Mouse (Mus musculus) adrenal gland, postnatal 14 days (tissue): ENCODE measurements at regions not wholly inside any gene's neighbourhood (a gene's known extent, or its start where the extent isn't known, plus 50 kb on each side); places are given as distances from the start of the nearest gene placed in this dataset.

Experiments used
- DNase-seq: peaks from one replicate; pipeline ENCODE4 v3.0.0; 2021; ENCODE audit warnings: mixed read lengths

- no peak for DNase-seq
Observed at GRCm38 (mm10) chr4:131212711-131213110, 268.5 kb downstream of the Matn1 start.

DNA sequence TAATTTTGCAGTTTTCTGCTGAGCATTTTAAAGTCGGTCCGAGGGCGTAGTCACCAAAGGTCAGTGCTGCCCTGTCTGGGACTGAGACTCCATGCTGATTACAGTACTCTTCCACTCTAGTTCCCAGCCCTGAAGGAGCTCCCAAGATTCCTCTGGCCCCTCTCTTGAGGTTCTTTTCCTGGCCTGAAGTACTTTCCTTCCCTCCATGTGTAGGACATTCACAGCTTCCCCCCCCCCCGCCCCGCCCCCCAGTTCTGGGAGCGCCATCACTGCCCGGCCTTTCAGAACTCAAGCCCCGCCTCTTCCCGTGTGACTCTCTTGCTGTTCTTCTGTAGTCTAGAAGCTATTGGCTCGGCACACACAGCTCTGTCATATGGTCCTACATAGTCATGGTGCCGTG, 271.5 kb downstream of the Matn1 start:
- no peak for DNase-seq

DNA sequence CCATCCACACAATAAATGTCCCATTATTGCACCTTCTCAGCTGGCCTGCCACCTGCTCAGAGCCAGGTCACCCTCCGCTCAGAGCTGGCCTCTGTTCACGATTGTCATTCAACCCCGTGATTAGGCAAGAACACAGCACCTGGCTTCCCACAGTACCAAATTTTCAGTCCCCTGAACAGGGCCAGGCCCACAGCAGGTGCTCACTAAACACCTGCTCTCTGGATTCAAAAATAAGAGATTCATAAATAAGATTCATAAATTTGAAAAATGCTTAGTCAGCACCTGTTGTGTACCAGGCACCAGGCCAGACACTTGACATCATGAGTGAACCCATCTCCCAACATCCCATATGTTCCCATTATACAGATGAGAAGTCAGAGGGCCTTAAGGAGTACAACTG, 272.2 kb downstream of the Matn1 start:
- DNase-seq, result no peak

DNA sequence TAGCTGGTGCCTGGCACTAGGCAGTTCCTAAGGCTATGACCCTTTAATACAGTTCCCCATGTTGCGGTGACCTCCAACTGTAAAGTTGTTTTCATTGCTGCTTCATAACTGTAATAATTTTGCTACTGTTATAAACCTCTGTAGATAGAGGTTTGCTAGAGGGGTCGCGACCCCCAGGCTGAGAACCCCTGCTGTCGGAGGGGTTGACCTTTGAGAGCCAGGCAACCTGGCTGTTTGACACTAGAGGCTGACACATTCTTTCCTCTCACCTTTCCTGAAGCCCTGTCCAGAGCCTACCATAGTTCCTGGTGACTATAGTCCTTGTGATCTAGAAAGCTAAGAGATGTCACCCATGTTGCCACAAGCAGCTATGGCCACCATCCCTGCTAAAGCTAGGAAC, 272.9 kb downstream of the Matn1 start:
- no peak for DNase-seq

GRCm38 (mm10) chr4:131217571-131218155, 273.5 kb downstream of the Matn1 start:
- no peak for DNase-seq

DNA sequence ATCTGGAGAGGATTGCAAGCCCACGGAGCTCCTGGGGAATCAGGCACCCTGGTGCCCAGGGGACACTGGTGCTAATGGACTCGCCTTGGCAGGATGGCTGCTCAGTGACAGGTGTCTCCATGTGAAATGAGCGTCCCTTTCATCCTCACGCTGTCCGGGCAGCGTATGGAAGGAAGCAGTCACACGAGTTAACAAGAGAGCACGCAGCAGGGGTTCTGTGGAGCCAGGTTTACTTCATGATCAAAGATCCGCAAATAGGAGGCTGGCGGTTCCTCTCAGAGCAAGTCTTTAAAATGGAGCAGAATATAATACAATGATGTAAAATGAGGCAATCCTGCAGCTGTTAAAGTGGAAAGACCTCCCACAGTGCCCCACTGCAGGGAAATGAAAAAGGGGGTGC, 276.8 kb downstream of the Matn1 start:
- DNase-seq, result no peak

GRCm38 (mm10) chr4:131230361-131230760, 286.2 kb downstream of the Matn1 start:
- no peak for DNase-seq

DNA sequence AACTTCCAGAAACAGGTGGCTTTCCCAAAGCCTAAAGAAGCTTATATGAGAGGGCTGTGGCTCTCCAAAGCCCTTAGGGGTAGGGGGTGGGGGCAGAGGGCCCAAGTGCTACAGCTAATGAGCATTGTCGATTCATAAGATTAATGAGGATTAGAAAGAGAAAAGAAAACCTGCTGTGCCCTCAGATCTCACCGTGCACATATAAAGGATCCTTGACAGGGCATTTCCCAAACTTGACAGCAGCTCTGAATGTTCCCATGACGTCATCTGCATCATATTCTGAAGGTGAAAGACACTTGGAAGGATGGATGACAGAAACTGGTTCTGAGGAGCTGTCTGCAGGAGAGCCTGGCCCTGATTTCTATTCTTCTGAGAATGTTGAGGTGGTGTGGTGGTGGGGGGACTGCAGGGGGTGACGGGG, 292.4 kb downstream of the Matn1 start:
- DNase-seq, result no peak

DNA sequence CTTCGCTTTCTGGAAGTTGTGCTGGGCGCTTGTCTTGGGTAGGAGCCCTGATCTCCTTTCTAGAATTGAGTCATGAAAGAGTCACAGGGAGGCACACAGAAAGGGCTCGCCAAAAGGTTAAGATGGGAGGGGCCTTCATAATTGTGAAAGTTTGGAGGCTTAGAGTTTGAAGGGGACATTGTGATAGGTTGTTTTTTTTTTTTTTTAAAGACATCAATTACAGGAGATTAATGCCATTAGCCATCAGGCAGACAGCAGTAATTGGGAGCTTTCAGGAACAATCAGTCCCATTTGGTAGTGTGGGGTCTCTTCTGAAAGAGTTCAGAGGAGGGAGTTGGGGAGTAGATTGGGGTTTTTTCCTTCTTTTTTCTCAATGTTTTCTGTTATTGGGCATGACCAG, 294.4 kb downstream of the Matn1 start:
- no peak for DNase-seq

DNA sequence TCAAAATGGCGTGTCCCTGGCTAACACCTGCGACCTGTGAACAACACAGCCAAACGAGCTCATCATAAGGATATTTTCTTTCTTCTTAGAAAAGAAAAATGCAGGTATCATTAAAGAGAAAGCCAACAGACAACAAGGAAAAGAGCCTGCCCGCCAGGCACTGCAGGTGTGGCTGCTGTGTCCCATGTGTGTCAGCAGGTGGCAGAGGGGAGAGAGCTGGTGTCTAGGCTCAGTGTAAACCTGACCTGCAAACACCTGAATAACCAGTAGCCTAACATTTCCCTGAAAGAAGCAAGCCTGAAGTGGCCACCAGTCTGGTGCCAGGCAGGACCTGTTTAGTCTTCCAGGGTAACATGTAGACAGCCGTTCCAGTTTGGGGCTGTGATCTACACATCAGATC, 294.9 kb downstream of the Matn1 start:
- DNase-seq, result no peak

DNA sequence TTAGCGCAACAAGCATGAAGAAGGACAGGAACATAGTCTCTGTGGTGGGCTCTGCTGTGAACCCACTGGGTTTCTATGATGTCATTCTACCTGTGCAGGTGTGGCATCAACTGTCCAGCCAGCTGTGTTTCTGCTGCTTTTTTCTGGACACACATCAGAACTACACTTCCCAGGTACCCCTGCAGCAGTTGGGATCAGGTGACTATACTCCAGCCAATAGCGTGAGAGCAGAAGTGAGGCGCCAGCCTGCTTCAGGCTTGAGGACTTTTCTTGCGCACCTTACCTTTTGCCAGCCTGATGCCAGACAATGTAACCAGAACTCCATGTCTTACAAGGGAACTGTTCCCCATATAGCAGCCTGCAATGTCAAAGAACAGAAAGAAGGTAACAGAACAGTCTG, 296.3 kb downstream of the Matn1 start:
- DNase-seq, result no peak

- no peak for DNase-seq
Observed at GRCm38 (mm10) chr4:131242250-131242649, 298.1 kb downstream of the Matn1 start.

DNA sequence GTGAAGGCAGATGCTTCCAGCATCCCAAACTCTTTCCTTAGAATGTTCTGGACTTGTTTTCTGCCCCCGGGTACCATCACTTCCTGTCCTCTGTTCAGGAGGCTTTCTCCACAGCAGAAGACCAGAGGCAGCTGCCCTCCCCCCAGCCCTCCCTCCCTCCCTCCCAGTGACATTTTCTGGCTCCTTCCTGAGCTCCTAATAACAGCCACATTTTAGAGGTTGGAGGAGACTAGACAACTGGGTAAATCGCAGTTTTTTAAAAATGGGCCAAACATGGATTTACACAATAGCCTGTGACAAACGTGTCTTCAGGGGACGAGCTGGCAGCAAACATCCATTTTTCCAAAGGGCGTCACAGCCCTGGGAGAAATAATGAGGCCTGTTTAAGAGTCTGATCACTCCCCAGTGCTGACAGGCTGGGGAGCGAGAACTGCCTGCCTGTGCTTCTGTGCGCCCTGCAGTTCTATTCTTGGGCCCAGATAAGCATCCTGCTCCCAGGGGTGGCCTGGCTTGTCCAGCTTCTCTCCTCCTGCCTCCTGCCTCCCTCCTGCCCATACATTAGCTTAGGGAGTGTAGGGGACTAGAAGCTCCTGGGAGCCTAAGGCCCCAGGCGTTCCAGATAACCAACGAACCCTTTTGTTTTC, 299.7 kb downstream of the Matn1 start:
- no peak for DNase-seq

- peak; percentile 89 for DNase-seq
Observed at GRCm38 (mm10) chr4:131252602-131253442, 308.6 kb downstream of the Matn1 start.

DNA sequence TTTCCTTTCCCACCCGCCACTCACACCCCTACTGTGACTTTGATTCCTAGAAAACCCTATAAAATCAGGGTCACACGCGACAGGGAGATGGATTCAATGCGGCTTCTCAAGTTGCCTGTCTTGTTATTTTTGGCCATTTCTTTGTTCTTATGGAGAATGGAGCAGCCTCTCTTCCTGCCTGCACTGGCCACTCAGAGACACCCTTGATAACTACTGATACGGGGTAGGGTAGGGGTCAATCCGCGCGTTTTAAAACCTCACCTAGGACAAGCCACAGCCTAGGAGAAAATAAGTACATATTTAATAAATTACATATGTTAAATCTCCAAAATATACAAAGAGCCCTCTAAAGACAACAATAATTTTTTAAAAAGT, 309.2 kb downstream of the Matn1 start:
- no peak for DNase-seq

- peak; percentile 90 for DNase-seq
Observed at GRCm38 (mm10) chr4:131254243-131254642, 310.1 kb downstream of the Matn1 start.

DNA sequence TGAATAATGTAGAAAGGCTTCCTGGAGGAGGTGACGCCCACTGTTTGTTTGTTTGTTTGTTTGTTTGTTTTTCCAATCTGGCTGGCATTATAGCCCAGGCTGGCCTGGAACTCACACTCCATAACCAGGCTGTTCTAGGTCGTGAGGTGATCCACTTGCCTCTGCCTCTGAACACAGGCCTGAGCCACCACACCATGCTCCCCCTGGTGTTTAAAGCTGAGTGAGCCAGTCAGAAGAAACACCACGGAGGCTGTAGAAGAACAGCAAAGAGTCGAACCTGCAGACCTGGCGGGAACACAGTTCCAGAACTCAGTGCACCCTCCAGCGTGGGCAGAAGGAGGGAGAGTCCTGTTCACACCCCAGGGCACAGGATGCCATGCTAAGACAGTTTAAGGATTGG, 310.5 kb downstream of the Matn1 start:
- DNase-seq, result peak; percentile 39

- no peak for DNase-seq
Observed at GRCm38 (mm10) chr4:131261236-131261635, 317.1 kb downstream of the Matn1 start.

DNA sequence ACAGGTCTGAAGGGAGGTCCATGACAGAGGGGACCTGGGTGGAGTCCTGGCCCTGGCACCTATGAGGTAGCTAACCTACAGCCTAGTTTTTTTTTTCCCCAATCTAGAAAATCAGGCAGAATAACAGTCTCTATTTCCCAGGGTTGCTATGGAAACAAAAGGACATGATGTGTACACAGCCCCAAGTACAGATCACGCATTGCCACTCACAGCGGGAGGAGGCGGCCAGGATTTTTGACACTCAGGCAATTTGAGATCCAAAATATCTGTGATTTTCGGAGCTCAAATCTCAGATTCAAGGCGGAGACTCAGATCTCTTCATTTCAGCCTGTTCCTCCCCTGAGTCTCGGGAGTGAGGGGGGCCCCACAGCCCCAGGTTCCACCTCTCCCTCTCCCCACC, 318.7 kb downstream of the Matn1 start:
- no peak for DNase-seq

GRCm38 (mm10) chr4:131266764-131267163, 322.6 kb downstream of the Matn1 start:
- no peak for DNase-seq

GRCm38 (mm10) chr4:131267760-131268159, 323.6 kb downstream of the Matn1 start:
- peak; percentile 85 for DNase-seq

DNA sequence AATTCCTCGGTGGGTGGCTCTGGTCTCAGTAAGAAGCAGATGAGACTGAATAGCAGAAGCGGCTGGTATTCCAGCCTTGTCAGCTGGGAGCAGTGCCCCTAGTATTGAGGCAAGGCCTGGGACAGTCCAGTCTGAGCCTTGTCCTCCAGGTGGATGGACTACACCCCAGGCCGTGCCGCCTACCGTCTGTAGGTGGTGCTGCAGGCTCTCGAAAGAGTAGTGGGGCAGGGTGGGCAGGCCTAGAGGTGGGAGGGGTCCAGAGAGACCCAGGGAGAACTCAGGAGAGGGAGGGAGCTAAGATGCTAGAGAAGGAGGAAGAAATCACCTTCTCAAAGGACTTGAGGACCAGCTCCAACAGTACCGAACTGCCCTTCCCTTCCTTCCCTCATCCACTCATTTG, 326.0 kb downstream of the Matn1 start:
- peak; percentile 49 for DNase-seq

DNA sequence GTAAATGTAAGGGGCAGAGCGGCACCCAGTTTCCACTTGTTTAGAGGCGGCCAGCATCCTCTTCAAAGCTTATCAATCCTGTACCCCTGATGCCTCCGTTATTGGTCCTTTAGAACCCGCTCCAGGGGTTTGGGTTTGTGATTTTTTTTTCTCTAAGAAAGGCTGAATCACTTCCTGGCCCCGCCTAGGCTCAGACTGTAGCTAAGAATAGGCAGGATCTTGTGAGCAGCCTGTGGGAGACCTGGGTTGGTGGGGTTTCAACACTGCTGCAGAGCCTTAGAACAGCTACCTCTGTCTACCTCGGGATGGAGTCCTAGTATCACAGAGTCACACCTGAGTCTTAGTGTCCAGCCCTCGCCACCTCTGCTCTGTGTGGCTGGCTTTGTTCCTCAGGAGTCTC, 327.9 kb downstream of the Matn1 start:
- no peak for DNase-seq

- DNase-seq, result no peak
Observed at GRCm38 (mm10) chr4:131293560-131293959, 349.4 kb downstream of the Matn1 start.
